Mouse (Mus musculus) forebrain, embryonic 14.5 days (tissue): ENCODE results near the gene Olfr784. TPM values are rescaled to one million over a fixed set of nuclear protein-coding genes. Genes with fewer than 3 reads are reported as not detected.
"Not testable (repeated sequence)": the region's sequence is repeated elsewhere in the genome, so short reads cannot be mapped to it uniquely, and the experiment has no call there.

ENCODE experiments used
- ATAC-seq: fragments of 200-750 bp; cut with Nextera tagmentation; 2 replicates; pipeline ENCODE4 v1.8.0; 2017; ENCODE audit warnings: mild to moderate bottlenecking, moderate library complexity
- DNase-seq: peaks from one replicate; pipeline ENCODE4 v3.0.0-alpha.2; 2015; ENCODE audit warnings: low spot score
- H3K27ac ChIP-seq: fragments of 300-500 bp; sonication (generic); 2 replicates; pipeline ENCODE4 v1.5.1; 2014; ENCODE audit warnings: low read depth, mild to moderate bottlenecking, control low read depth, low read length, moderate library complexity
- H3K27me3 ChIP-seq: fragments of 300-500 bp; sonication (generic); replicated peaks from 2 replicates; pipeline ENCODE4 v1.6.1; 2014; ENCODE audit warnings: low read length, control low read depth, mixed read lengths; ENCODE audit not compliant: control insufficient read depth, insufficient read depth
- H3K36me3 ChIP-seq: fragments of 300-500 bp; sonication (generic); 2 replicates; pipeline ENCODE4 v1.6.1; 2014; ENCODE audit warnings: low read length, control low read depth; ENCODE audit not compliant: control insufficient read depth, insufficient read depth
- H3K4me1 ChIP-seq: fragments of 300-500 bp; sonication (generic); 2 replicates; pipeline ENCODE4 v1.6.1; 2014; ENCODE audit warnings: antibody characterized with exemption, low read length, control low read depth; ENCODE audit not compliant: control insufficient read depth, insufficient read depth
- H3K4me2 ChIP-seq: fragments of 300-500 bp; sonication (generic); 2 replicates; pipeline ENCODE4 v1.6.1; 2014; ENCODE audit warnings: mild to moderate bottlenecking, control low read depth, low read length
- H3K4me3 ChIP-seq: fragments of 300-500 bp; sonication (generic); 2 replicates; pipeline ENCODE4 v1.5.1; 2014; ENCODE audit warnings: low read depth, low read length, control low read depth
- H3K9ac ChIP-seq: fragments of 300-500 bp; sonication (generic); 2 replicates; pipeline ENCODE4 v1.6.1; 2014; ENCODE audit warnings: mild to moderate bottlenecking, low read length, control low read depth, moderate library complexity
- H3K9me3 ChIP-seq: fragments of 300-500 bp; sonication (generic); replicated peaks from 2 replicates; pipeline ENCODE4 v1.6.1; 2016; ENCODE audit warnings: low read length, control low read depth, mixed read lengths; ENCODE audit not compliant: control insufficient read depth
- WGBS: fragments of 180-500 bp; shearing (Covaris S2); extraction: QIAGEN DNeasy Blood & Tissue Kit; methylation state at CpG from one replicate; pipeline ENCODE4 v1.1.7; 2014; 5-methylcytosine and 5-hydroxymethylcytosine counted together
- polyA plus RNA-seq: library from polyadenylated mRNA; unstranded; fragments of >200 nt; fragmentation: Nextera tagmentation; extraction: Ambion mirVana; gene quantifications from 2 replicates; pipeline ENCODE4 v1.2.1, GENCODE M21; 2014

The Olfr784 gene
- 0.09 TPM in 1 of 2 replicates, not detected in the other for polyA plus RNA-seq

GRCm38 (mm10) chr10:129383783-129384182 is at the start of gene Olfr784:
Olfr784 (plus strand) TSS chr10:129384083.
- no peak for DNase-seq

GRCm38 (mm10) chr10:129348550-129348949 is 35.3 kb upstream of the Olfr784 start, which contains the start of gene Olfr782:
Olfr782 (plus strand) TSS chr10:129348850.
- DNase-seq (no peak), ATAC-seq (no peak)
- WGBS: 91% methylated on average over 3 of the region's 3 CpGs
- Histone ChIP-seq H3K9ac (no peak within 1 kb of the TSS), H3K36me3 (no peaks in the 10 kb centered on the region), H3K4me2 (no peak within 1 kb of the TSS), H3K27me3 (no peaks in the 10 kb centered on the region), H3K4me3 (no peak within 1 kb of the TSS), H3K27ac (no peak within 1 kb of the TSS), H3K4me1 (no peaks in the 10 kb centered on the region), H3K9me3 (no peaks in the 10 kb centered on the region)

More at GRCm38 (mm10) chr10:129383783-129384182, at the start of gene Olfr784:
- no peak within 1 kb of the TSS for H3K4me2 ChIP-seq
- no peak within 1 kb of the TSS for H3K9ac ChIP-seq
- no peaks in the 10 kb centered on the region for H3K9me3 ChIP-seq
- ATAC-seq: no peak
- no peaks in the 10 kb centered on the region for H3K27me3 ChIP-seq
- no peaks in the 10 kb centered on the region for H3K4me1 ChIP-seq
- no peak within 1 kb of the TSS for H3K4me3 ChIP-seq
- H3K27ac ChIP-seq: no peak within 1 kb of the TSS
- no peaks in the 10 kb centered on the region for H3K36me3 ChIP-seq

- not testable (repeated sequence) for H3K4me2 ChIP-seq, H3K4me1 ChIP-seq, H3K27me3 ChIP-seq, H3K9me3 ChIP-seq, H3K4me3 ChIP-seq, ATAC-seq, H3K9ac ChIP-seq, H3K36me3 ChIP-seq, H3K27ac ChIP-seq, DNase-seq
- 86% methylated on average over 2 of the region's 2 CpGs for WGBS
Observed at GRCm38 (mm10) chr10:129352475-129352874, 31.4 kb upstream of the Olfr784 start.

- H3K9me3 ChIP-seq, H3K27ac ChIP-seq, H3K4me1 ChIP-seq, H3K4me3 ChIP-seq, H3K9ac ChIP-seq, DNase-seq, H3K4me2 ChIP-seq, H3K36me3 ChIP-seq, ATAC-seq, H3K27me3 ChIP-seq: not testable (repeated sequence)
- WGBS: 89% methylated on average over 4 of the region's 4 CpGs
Observed at GRCm38 (mm10) chr10:129356496-129356895, 27.4 kb upstream of the Olfr784 start.

- Histone ChIP-seq H3K4me1 (no peaks in the 10 kb centered on the region), H3K9me3 (0 out of 2 replicates have a peak, but pooled peaks cover 3% of the 10 kb centered on the region), H3K4me3 (no peak overlapping the region), H3K36me3 (no peaks in the 10 kb centered on the region), H3K27ac (no peak overlapping the region), H3K9ac (no peak overlapping the region), H3K27me3 (no peaks in the 10 kb centered on the region), H3K4me2 (no peak overlapping the region)
- DNase-seq (no peak), ATAC-seq (no peak)
- 82% methylated on average over 5 of the region's 5 CpGs for WGBS
Observed at GRCm38 (mm10) chr10:129357307-129357706, 26.6 kb upstream of the Olfr784 start.

- not testable (repeated sequence) for H3K9ac ChIP-seq, H3K27me3 ChIP-seq, H3K27ac ChIP-seq, DNase-seq, H3K4me3 ChIP-seq, ATAC-seq, H3K4me1 ChIP-seq, H3K9me3 ChIP-seq, H3K36me3 ChIP-seq, H3K4me2 ChIP-seq
- WGBS: 90% methylated on average over 5 of the region's 5 CpGs
Observed at GRCm38 (mm10) chr10:129374051-129374450, 9.8 kb upstream of the Olfr784 start.

GRCm38 (mm10) chr10:129400892-129401291 is 17.0 kb downstream of the Olfr784 start:
- DNase-seq: no peak
- H3K27ac ChIP-seq: no peak overlapping the region
- no peaks in the 10 kb centered on the region for H3K27me3 ChIP-seq
- WGBS: 46% methylated on average over 5 of the region's 5 CpGs
- H3K36me3 ChIP-seq: no peaks in the 10 kb centered on the region
- H3K4me2 ChIP-seq: no peak overlapping the region
- no peak overlapping the region for H3K9ac ChIP-seq
- no peaks in the 10 kb centered on the region; the same call in 1 of the 2 replicates for H3K9me3 ChIP-seq
- ATAC-seq: no peak
- no peak overlapping the region for H3K4me3 ChIP-seq
- no peaks in the 10 kb centered on the region for H3K4me1 ChIP-seq

GRCm38 (mm10) chr10:129405126-129405525 is 21.2 kb downstream of the Olfr784 start, which contains the start of gene Olfr785:
Olfr785 (plus strand) TSS chr10:129405426.
- no peaks in the 10 kb centered on the region for H3K36me3 ChIP-seq
- DNase-seq (no peak), ATAC-seq (no peak)
- no peaks in the 10 kb centered on the region; the same call in 1 of the 2 replicates for H3K9me3 ChIP-seq
- no peak within 1 kb of the TSS for H3K27ac ChIP-seq
- no peaks in the 10 kb centered on the region for H3K27me3 ChIP-seq
- no peaks in the 10 kb centered on the region for H3K4me1 ChIP-seq
- 76% methylated on average over 2 of the region's 2 CpGs for WGBS
- no peak within 1 kb of the TSS for H3K4me3 ChIP-seq
- no peak within 1 kb of the TSS for H3K9ac ChIP-seq
- H3K4me2 ChIP-seq: no peak within 1 kb of the TSS

GRCm38 (mm10) chr10:129427006-129427405 is 43.1 kb downstream of the Olfr784 start, which contains the start of gene Olfr786:
Olfr786 (plus strand) TSS chr10:129427306.
- Histone ChIP-seq H3K27ac (no peak within 1 kb of the TSS), H3K4me1 (no peaks in the 10 kb centered on the region), H3K9me3 (no peaks in the 10 kb centered on the region), H3K36me3 (no peaks in the 10 kb centered on the region), H3K9ac (no peak within 1 kb of the TSS), H3K4me3 (no peak within 1 kb of the TSS), H3K4me2 (no peak within 1 kb of the TSS), H3K27me3 (no peaks in the 10 kb centered on the region)
- ATAC-seq (no peak), DNase-seq (no peak)
